Mouse (Mus musculus) liver, embryonic 14.5 days (tissue): ENCODE results near the gene Slc16a6. TPM values are rescaled to one million over a fixed set of nuclear protein-coding genes. Genes with fewer than 3 reads are reported as not detected.
"Not testable (repeated sequence)": the region's sequence is repeated elsewhere in the genome, so short reads cannot be mapped to it uniquely, and the experiment has no call there.

Experiments
- ATAC-seq: fragments of 200-750 bp; cut with Nextera tagmentation; 2 replicates; pipeline ENCODE4 v1.8.0; 2017; ENCODE audit warnings: moderate number of reproducible peaks, mild to moderate bottlenecking, moderate library complexity; ENCODE audit not compliant: insufficient read depth
- DNase-seq, 3 experiments: peaks; one replicate each; pipeline ENCODE4 v3.0.0-alpha.2; 2012 to 2013; ENCODE audit warnings: low read depth in 3 of 3, low spot score in 3 of 3
- H3K27ac ChIP-seq: fragments of 300-500 bp; sonication (generic); 2 replicates; pipeline ENCODE4 v1.5.1; 2014; ENCODE audit warnings: moderate library complexity, mild to moderate bottlenecking, control low read depth, inconsistent platforms
- H3K27me3 ChIP-seq: fragments of 300-500 bp; sonication (generic); 2 replicates; pipeline ENCODE4 v1.6.1; 2014; ENCODE audit warnings: mild to moderate bottlenecking, low read length, moderate library complexity; ENCODE audit not compliant: control insufficient read depth, insufficient read depth
- H3K36me3 ChIP-seq: fragments of 300-500 bp; sonication (generic); replicated peaks from 2 replicates; pipeline ENCODE4 v1.6.1; 2014; ENCODE audit warnings: low read depth; ENCODE audit not compliant: control insufficient read depth, insufficient read depth
- H3K4me1 ChIP-seq, 2 experiments: fragments of 200-500 bp in 1 of 2; fragments of 300-500 bp in 1 of 2; sonication (generic) in 1 of 2; replicated peaks; 2 replicates each; pipeline ENCODE4 v1.6.1; 2012 to 2014; ENCODE audit warnings: antibody characterized with exemption in 1 of 2, inconsistent platforms in 1 of 2, low read length in 1 of 2; ENCODE audit not compliant: control insufficient read depth in 2 of 2, insufficient read depth in 2 of 2
- H3K4me2 ChIP-seq: fragments of 300-500 bp; sonication (generic); 2 replicates; pipeline ENCODE4 v1.6.1; 2014; ENCODE audit warnings: low read depth, mild to moderate bottlenecking, control low read depth, moderate library complexity
- H3K4me3 ChIP-seq, 2 experiments: fragments of 200-500 bp in 1 of 2; fragments of 300-500 bp in 1 of 2; sonication (generic) in 1 of 2; 2 replicates each; pipeline ENCODE4 v1.5.1; 2012 to 2014; ENCODE audit warnings: low read depth in 2 of 2, low read length in 2 of 2, mild to moderate bottlenecking in 2 of 2, control low read depth in 1 of 2, inconsistent platforms in 1 of 2, moderate library complexity in 1 of 2; ENCODE audit not compliant: insufficient read depth in 1 of 2
- H3K9ac ChIP-seq: fragments of 300-500 bp; sonication (generic); replicated peaks from 2 replicates; pipeline ENCODE4 v1.6.1; 2014; ENCODE audit warnings: mild to moderate bottlenecking, control low read depth, moderate library complexity
- H3K9me3 ChIP-seq: fragments of 300-500 bp; sonication (generic); 2 replicates; pipeline ENCODE4 v1.6.1; 2016; ENCODE audit warnings: low read length, mixed read lengths; ENCODE audit not compliant: control insufficient read depth
- CTCF ChIP-seq: IDR thresholded peaks from 2 replicates; pipeline ENCODE4 v1.5.1; 2016; ENCODE audit warnings: antibody characterized with exemption, low read depth, control low read depth
- EP300 ChIP-seq: IDR thresholded peaks from 2 replicates; pipeline ENCODE4 v1.6.1; 2016; ENCODE audit warnings: antibody characterized with exemption, low read depth
- WGBS: fragments of 180-500 bp; shearing (Covaris S2); extraction: QIAGEN DNeasy Blood & Tissue Kit; methylation state at CpG from one replicate; pipeline ENCODE4 v1.1.7; 2014; ENCODE audit not compliant: insufficient replicate concordance; 5-methylcytosine and 5-hydroxymethylcytosine counted together
- polyA plus RNA-seq, 2 experiments: library from polyadenylated mRNA; depleted of rRNA in 1 of 2; stranded (reverse) in 1 of 2; unstranded in 1 of 2; fragments of >200 nt; fragmentation: Nextera tagmentation in 1 of 2; extraction: Ambion mirVana in 1 of 2; gene quantifications; 2 replicates each; pipeline versions ENCODE4 v1.2.1 to v1.2.3; 2012 to 2014

Slc16a6 gene
- polyA plus RNA-seq, 2 experiments = 8.0 to 39.5 TPM

DNA sequence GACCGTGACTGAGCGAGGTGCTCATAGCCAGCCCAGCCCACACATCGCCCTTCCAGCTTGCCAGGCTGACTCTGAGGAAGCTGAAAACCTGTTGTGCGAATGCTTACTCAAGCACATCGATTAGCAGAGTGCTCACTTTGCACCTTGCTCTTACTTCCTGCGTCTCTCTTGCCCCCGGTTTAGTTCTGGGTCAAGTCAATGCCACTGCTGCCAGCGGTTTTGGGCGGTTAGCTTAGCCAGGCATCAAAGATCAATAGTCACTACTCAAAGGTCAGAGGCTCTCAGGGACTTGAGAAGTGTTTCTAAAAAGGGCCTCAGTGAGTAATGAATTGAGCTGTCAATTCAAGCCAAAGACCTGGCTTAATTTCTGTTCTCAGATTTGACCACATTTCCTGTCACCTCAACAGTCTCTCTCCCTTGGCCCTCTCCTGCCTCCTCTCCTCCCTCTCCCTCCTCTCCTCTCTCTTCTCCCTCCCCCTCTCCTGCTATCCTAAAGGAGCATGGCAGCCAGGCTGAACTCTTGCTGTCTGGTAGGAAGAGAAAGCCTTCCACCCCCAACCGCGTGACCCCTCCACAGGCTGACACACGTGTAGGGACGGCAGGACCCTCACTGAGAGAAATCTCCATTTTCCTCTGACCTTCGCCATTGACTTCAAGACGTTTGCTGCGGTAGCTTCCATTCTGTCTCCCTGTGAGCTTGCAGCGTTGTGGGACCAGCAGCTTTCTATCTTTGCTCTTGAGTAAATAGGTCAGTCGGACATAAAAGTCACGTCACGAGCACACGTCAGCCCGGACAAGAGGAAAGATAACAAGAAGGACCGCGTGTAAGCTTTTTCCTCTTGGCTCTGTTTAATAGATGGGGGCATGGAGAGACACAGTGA, 21.7 kb upstream of the Slc16a6 start:
- Histone ChIP-seq H3K9me3 (no peaks in the 10 kb centered on the region), H3K27me3 (no peaks in the 10 kb centered on the region), H3K36me3 (no peaks in the 10 kb centered on the region), H3K4me3 (no peak overlapping the region), H3K9ac (no peak overlapping the region), H3K27ac (no peak overlapping the region), H3K4me1 (peaks cover 48 to 61% of the 10 kb centered on the region in 2 experiments), H3K4me2 (peak overlapping the region; percentile 7)
- ATAC-seq (no peak), DNase-seq (no peak)
- no peak for TF ChIP-seq EP300
- TF ChIP-seq CTCF = no peak
- WGBS = 49% methylated on average over 24 of the region's 24 CpGs

DNA sequence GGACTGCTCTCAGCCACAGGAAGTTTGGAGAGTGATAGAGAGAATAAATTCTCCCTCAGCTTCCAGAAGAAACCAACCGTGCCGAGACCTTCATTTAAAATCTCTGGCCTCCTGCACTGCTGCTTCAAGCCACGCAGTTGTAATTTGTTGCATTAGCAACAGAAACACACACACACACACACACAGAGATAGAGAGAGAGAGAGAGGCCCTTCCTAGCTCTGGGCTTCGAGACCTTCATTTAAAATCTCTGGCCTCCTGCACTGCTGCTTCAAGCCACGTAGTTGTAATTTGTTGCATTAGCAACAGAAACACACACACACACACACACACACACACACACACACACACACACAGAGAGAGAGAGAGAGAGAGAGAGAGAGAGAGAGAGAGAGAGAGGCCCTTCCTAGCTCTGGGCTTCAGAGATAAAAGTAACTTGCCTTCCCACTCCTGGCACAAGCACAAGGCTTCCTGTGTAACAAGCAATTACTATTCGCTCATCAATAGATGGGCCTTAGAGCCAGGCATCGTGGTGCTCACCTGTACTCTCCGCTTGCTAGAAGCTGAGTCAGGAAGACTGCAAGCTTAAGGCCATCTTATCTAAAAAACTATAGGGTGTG, 19.6 kb upstream of the Slc16a6 start:
- peak; percentile 71 for TF ChIP-seq EP300
- not testable (repeated sequence) for H3K36me3 ChIP-seq, H3K27me3 ChIP-seq, H3K4me3 ChIP-seq, H3K9me3 ChIP-seq, DNase-seq
- H3K4me2 ChIP-seq = peak overlapping the region; percentile 41
- peak overlapping the region; percentile 72 for H3K27ac ChIP-seq
- ATAC-seq = peak; percentile 82
- H3K4me1 ChIP-seq = peaks cover 46 to 54% of the 10 kb centered on the region in 2 experiments
- 14% methylated on average over 8 of the region's 8 CpGs for WGBS
- H3K9ac ChIP-seq = peak overlapping the region; percentile 42

DNA sequence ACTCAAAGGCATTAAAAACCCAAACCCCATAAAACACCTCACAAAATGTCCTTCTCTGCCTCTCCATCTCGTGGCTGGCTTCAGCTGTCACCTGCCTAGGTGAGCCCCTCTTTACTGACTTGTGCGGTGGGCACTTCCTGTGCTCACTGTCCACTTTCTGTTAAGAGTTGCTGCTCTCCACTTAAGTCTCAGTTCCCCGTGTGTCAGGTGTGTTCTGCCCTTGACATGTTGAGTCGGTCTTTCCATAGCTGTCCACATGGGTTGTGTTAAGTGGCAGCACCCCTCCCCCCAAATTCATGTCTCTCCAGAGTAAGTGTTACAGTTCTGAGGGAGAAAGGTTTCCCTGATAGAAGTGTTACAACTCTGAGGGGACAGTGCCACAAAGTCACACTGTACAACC, 18.4 kb upstream of the Slc16a6 start:
- Histone ChIP-seq H3K4me3 (no peak overlapping the region), H3K36me3 (no peaks in the 10 kb centered on the region), H3K4me1 (peaks cover 40 to 49% of the 10 kb centered on the region in 2 experiments), H3K27ac (no peak overlapping the region), H3K4me2 (no peak overlapping the region), H3K9me3 (no peaks in the 10 kb centered on the region), H3K9ac (no peak overlapping the region), H3K27me3 (no peaks in the 10 kb centered on the region)
- WGBS = 70% methylated on average over 4 of the region's 4 CpGs
- ATAC-seq (no peak), DNase-seq (no peak)
- TF ChIP-seq CTCF (no peak), EP300 (no peak)

DNA sequence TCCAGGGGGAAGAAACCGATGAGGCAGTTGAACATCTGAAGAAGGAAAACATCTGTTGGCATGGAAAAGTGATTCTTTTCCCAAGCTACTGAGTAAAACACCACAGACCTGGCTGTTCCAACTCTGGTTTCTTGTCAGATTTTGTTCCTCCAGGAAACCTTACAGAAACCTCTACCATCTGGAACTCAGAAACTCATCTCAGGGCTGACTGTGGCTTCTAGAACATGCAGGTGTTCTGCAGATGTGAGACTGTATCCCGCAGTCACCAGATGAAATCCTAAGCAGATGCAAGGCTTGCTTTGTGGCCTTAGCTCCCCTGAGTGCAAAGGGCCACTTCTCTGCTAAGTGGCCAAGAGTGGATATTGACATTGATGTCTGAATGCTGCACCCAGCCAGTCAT, 16.4 kb upstream of the Slc16a6 start:
- H3K36me3 ChIP-seq = no peaks in the 10 kb centered on the region
- no peak for ATAC-seq
- peaks cover 20 to 33% of the 10 kb centered on the region in 2 experiments for H3K4me1 ChIP-seq
- H3K27me3 ChIP-seq = no peaks in the 10 kb centered on the region
- no peak overlapping the region for H3K4me2 ChIP-seq
- H3K27ac ChIP-seq = no peak overlapping the region
- WGBS = 80% methylated on average over 2 of the region's 2 CpGs
- no peak overlapping the region for H3K9ac ChIP-seq
- no peak for DNase-seq
- no peaks in the 10 kb centered on the region for H3K9me3 ChIP-seq
- no peak overlapping the region for H3K4me3 ChIP-seq
- TF ChIP-seq EP300 (no peak), CTCF (no peak)

DNA sequence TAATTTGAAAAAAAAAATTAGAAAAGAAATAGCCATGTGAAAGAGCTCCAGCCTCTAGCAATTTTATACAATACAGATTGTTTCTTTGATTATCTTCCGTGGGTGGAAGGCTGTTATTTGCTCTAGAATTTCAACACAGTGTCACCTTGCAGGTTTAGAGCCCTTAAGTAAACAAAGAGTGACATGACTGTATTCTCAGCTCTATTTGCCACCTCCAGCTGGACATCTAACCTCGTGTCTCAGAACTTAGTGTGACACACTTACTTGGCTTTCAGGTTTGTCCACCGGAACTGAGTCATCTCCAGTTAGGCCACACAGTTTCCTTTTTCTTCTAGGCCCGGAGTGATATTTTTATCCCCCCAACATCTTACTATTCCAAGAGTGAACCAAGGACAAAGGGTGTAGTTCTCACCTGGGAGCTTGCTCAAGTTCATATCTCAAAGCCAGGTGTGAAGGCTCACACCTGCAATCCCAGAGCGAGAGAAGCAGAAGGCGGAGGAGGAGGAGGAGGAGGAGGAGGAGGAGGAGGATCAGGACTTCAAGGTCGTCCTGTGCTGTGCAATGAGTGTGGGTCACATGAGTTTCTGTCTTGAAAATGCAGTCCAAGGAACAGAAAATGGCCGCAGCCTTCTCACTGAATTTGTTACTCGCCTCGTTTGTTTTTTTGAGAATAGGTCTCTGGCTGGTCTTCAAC, 14.7 kb upstream of the Slc16a6 start:
- 59% methylated on average over 10 of the region's 10 CpGs for WGBS
- ATAC-seq = no peak

More for the DNA sequence above, 14.7 kb upstream of the Slc16a6 start:
- Histone ChIP-seq H3K4me3 (no peak overlapping the region), H3K4me1 (peaks cover 9 to 23% of the 10 kb centered on the region in 2 experiments), H3K27ac (no peak overlapping the region), H3K36me3 (no peaks in the 10 kb centered on the region), H3K9ac (no peak overlapping the region), H3K4me2 (no peak overlapping the region), H3K27me3 (no peaks in the 10 kb centered on the region), H3K9me3 (no peaks in the 10 kb centered on the region)
- no peak for DNase-seq
- TF ChIP-seq CTCF (no peak), EP300 (0 out of 2 replicates have a peak, but pooled peaks have one; percentile 9)
